Mouse (Mus musculus): ENCODE measurements around the gene Shd. TPM values are rescaled to one million over a fixed set of nuclear protein-coding genes. Genes with fewer than 3 reads are reported as not detected.

The Shd gene
- polyA plus RNA-seq, 1 experiment from 2014 or later, result 65.1 TPM

DNA sequence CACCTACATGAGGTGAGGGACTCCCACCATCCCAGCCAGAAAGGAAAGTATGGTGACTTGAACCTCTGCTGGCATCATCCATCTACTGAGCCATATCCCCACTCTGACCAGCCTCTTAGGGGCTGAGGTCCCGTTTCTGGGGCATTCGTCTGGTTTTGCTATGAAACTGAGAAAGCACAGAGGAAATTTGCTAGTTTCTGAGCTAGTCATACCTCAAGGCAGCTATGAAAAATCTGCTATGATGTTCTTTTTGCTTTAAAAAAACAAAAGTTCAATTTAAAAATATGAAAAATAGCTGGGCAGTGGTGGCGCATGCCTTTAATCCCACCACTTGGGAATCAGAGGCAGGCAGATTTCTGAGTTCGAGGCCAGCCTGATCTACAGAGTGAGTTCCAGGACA lies 21.6 kb upstream of the Shd start:
- no peak overlapping the region for H3K27ac ChIP-seq (ENCODE audit: low read depth, low read length)
- no peak overlapping the region for H3K4me3 ChIP-seq (ENCODE audit: low read depth, low read length)
- H3K4me2 ChIP-seq (ENCODE audit: low read depth, low read length, severe bottlenecking), result no peak overlapping the region
- peaks cover 3% of the 10 kb centered on the region; the same call in 1 of the 2 replicates for H3K4me1 ChIP-seq (replicated peaks; ENCODE audit: control insufficient read depth, insufficient read depth, low read length)
- H3K27me3 ChIP-seq (ENCODE audit: control insufficient read depth, insufficient read depth, low read length), result no peaks in the 10 kb centered on the region
- DNase-seq (ENCODE audit: low spot score) (no peak), ATAC-seq (replicated peaks; ENCODE audit: low FRiP score) (no peak)
- H3K9ac ChIP-seq (ENCODE audit: low read length), result no peak overlapping the region
- 89% methylated on average over 4 of the region's 4 CpGs for WGBS
- H3K36me3 ChIP-seq (ENCODE audit: control insufficient read depth, insufficient read depth, low read length), result no peaks in the 10 kb centered on the region
- no peaks in the 10 kb centered on the region for H3K9me3 ChIP-seq (ENCODE audit: control insufficient read depth, low read length)

DNA sequence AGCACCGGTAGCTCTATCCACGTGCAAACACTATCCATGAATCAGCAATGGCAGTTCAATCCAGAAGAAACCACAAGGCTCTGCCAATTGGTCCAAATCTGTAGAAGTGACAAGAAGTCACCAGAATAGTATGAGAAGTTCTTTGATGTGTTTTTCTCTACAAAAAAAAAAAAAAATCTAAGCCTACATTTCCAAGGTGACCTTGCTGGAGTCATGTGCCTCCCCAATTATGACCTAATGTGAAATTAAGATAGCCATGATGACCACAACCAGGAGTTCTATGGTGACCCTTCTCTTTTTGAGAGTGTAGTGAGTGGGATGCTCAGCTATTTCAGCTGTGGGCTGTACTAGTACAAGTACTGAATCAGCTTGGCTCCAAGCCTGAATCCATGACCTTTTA lies 20.9 kb upstream of the Shd start, which contains the start of gene Zfp119b:
Zfp119b (minus strand) TSS at position 101 of the 400 bp plus-strand sequence.
- ATAC-seq (replicated peaks; ENCODE audit: low FRiP score), result no peak

DNA sequence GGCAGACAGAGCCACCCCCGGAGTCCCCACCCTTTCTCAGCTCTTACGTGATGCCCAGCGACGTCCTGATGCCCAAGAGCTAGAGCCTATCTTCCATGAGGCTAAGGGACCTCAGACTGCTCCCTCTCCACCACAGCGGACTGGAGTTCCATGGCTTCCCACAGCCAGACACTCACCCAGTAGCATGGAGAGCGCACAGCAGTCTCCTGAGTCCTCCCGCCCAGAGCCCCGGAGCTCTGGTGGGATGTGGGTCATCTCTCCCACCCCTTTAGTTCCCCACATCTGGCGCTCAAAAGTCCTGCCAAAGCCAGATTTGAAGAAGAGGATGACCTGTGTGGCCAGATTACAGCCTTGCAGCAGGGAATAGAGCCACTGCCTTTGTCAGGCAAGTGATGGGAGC lies 19.7 kb upstream of the Shd start:
- no peaks in the 10 kb centered on the region for H3K9me3 ChIP-seq (ENCODE audit: control insufficient read depth, low read length)
- no peak for ATAC-seq (replicated peaks; ENCODE audit: low FRiP score)
- no peak overlapping the region for H3K27ac ChIP-seq (ENCODE audit: low read depth, low read length)
- WGBS, result 82% methylated on average over 9 of the region's 9 CpGs
- DNase-seq (ENCODE audit: low spot score), result peak; percentile 41
- H3K4me3 ChIP-seq (ENCODE audit: low read depth, low read length), result no peak overlapping the region
- H3K9ac ChIP-seq (ENCODE audit: low read length), result no peak overlapping the region
- H3K27me3 ChIP-seq (ENCODE audit: control insufficient read depth, insufficient read depth, low read length), result no peaks in the 10 kb centered on the region
- H3K36me3 ChIP-seq (ENCODE audit: control insufficient read depth, insufficient read depth, low read length), result no peaks in the 10 kb centered on the region
- peaks cover 3% of the 10 kb centered on the region; the same call in 1 of the 2 replicates for H3K4me1 ChIP-seq (replicated peaks; ENCODE audit: control insufficient read depth, insufficient read depth, low read length)
- H3K4me2 ChIP-seq (ENCODE audit: low read depth, low read length, severe bottlenecking), result no peak overlapping the region

More for the DNA sequence above, 20.9 kb upstream of the Shd start, which contains the start of gene Zfp119b:
- Histone ChIP-seq H3K9ac (ENCODE audit: low read length) (no peak within 1 kb of the TSS), H3K4me3 (ENCODE audit: low read depth, low read length) (no peak within 1 kb of the TSS), H3K4me1 (replicated peaks; ENCODE audit: control insufficient read depth, insufficient read depth, low read length) (peaks cover 3% of the 10 kb centered on the region; the same call in 1 of the 2 replicates), H3K27ac (ENCODE audit: low read depth, low read length) (no peak within 1 kb of the TSS), H3K9me3 (ENCODE audit: control insufficient read depth, low read length) (no peaks in the 10 kb centered on the region), H3K4me2 (ENCODE audit: low read depth, low read length, severe bottlenecking) (no peak within 1 kb of the TSS), H3K27me3 (ENCODE audit: control insufficient read depth, insufficient read depth, low read length) (no peaks in the 10 kb centered on the region), H3K36me3 (ENCODE audit: control insufficient read depth, insufficient read depth, low read length) (no peaks in the 10 kb centered on the region)
- 94% methylated on average over 2 of the region's 2 CpGs for WGBS
- no peak for DNase-seq (ENCODE audit: low spot score)

DNA sequence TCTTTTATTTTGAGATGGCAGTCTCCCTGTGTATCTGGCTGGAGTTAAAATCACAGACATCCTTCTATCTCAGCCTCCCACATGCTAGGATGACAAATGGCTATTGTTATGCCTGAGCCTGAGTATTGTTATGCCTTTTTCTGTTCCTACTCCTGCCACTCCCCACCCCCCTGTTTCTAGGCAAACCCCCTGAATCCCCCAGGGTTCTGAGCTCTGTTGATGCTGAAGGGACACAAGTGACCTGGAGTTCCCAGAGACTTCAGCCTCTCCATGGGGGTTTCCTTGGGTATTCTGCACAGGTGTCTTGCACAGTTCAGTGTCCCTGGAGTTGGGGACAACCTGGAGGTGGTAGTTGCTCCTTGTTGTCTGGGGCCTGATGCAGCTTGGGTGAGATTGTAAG lies 18.2 kb upstream of the Shd start:
- DNase-seq (ENCODE audit: low spot score) (peak; percentile 50), ATAC-seq (replicated peaks; ENCODE audit: low FRiP score) (no peak)
- Histone ChIP-seq H3K36me3 (ENCODE audit: control insufficient read depth, insufficient read depth, low read length) (no peaks in the 10 kb centered on the region), H3K9me3 (ENCODE audit: control insufficient read depth, low read length) (no peaks in the 10 kb centered on the region), H3K9ac (ENCODE audit: low read length) (no peak overlapping the region), H3K4me3 (ENCODE audit: low read depth, low read length) (no peak overlapping the region), H3K27ac (ENCODE audit: low read depth, low read length) (no peak overlapping the region), H3K4me1 (replicated peaks; ENCODE audit: control insufficient read depth, insufficient read depth, low read length) (peaks cover 2% of the 10 kb centered on the region; the same call in 1 of the 2 replicates), H3K4me2 (ENCODE audit: low read depth, low read length, severe bottlenecking) (no peak overlapping the region), H3K27me3 (ENCODE audit: control insufficient read depth, insufficient read depth, low read length) (no peaks in the 10 kb centered on the region)

DNA sequence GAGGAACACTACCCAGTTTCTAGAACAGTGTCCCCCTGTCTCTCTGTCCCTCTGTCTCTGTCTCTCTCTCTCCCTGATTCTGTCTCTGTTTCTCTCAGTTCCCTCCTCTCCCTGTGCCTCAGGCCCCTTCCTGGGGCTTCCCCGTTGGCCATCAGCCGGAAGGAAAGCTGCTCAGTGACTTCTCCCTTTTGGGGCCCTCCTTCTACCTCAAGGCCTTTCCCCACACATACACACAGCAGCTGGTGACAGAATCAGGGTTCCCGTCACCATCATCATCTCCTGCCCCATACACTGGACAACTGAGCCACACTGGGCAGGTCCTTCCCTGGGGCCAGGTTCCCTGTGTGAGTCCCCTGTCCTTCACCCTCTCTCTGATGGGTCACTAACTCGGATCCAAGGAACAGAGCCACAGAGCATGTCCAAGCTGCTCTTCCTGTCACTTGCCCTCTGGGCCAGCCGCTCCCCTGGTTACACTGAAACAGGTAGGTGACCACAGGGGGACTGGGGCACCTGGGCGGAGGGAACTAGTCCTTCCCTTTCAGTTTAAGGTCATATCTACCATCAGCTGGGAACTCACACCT lies 17.7 kb upstream of the Shd start, which contains the start of gene Ebi3:
Ebi3 (plus strand) TSS at position 194 of the 581 bp plus-strand sequence.
- 81% methylated on average over 6 of the region's 6 CpGs for WGBS
- Histone ChIP-seq H3K36me3 (ENCODE audit: control insufficient read depth, insufficient read depth, low read length) (no peaks in the 10 kb centered on the region), H3K4me3 (ENCODE audit: low read depth, low read length) (no peak within 1 kb of the TSS), H3K4me2 (ENCODE audit: low read depth, low read length, severe bottlenecking) (no peak within 1 kb of the TSS), H3K27me3 (ENCODE audit: control insufficient read depth, insufficient read depth, low read length) (no peaks in the 10 kb centered on the region), H3K27ac (ENCODE audit: low read depth, low read length) (no peak within 1 kb of the TSS), H3K4me1 (replicated peaks; ENCODE audit: control insufficient read depth, insufficient read depth, low read length) (peaks cover 2% of the 10 kb centered on the region; the same call in 1 of the 2 replicates), H3K9ac (ENCODE audit: low read length) (no peak within 1 kb of the TSS), H3K9me3 (ENCODE audit: control insufficient read depth, low read length) (no peaks in the 10 kb centered on the region)
- DNase-seq (ENCODE audit: low spot score), result peak; percentile 42
- ATAC-seq (replicated peaks; ENCODE audit: low FRiP score), result no peak

DNA sequence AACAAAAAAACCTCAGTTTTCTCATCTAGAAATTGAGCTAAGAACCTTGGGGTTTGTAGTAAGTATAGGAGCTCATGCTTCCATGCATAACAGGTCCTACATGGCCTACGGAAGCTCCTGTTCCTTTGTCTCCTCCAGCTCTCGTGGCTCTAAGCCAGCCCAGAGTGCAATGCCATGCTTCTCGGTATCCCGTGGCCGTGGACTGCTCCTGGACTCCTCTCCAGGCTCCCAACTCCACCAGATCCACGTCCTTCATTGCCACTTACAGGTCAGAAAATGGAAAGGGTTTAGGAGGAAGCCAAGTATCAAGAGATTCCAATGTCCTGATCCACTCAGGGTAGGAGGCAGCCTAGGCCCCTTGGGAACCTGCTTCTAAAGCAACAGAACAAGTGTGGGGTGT lies 16.5 kb upstream of the Shd start:
- Histone ChIP-seq H3K27ac (ENCODE audit: low read depth, low read length) (no peak overlapping the region), H3K4me1 (replicated peaks; ENCODE audit: control insufficient read depth, insufficient read depth, low read length) (peaks cover 5% of the 10 kb centered on the region), H3K4me3 (ENCODE audit: low read depth, low read length) (no peak overlapping the region), H3K9ac (ENCODE audit: low read length) (no peak overlapping the region), H3K36me3 (ENCODE audit: control insufficient read depth, insufficient read depth, low read length) (no peaks in the 10 kb centered on the region), H3K4me2 (ENCODE audit: low read depth, low read length, severe bottlenecking) (no peak overlapping the region), H3K27me3 (ENCODE audit: control insufficient read depth, insufficient read depth, low read length) (no peaks in the 10 kb centered on the region), H3K9me3 (ENCODE audit: control insufficient read depth, low read length) (no peaks in the 10 kb centered on the region)
- DNase-seq (ENCODE audit: low spot score) (no peak), ATAC-seq (replicated peaks; ENCODE audit: low FRiP score) (no peak)
- 84% methylated on average over 6 of the region's 6 CpGs for WGBS

DNA sequence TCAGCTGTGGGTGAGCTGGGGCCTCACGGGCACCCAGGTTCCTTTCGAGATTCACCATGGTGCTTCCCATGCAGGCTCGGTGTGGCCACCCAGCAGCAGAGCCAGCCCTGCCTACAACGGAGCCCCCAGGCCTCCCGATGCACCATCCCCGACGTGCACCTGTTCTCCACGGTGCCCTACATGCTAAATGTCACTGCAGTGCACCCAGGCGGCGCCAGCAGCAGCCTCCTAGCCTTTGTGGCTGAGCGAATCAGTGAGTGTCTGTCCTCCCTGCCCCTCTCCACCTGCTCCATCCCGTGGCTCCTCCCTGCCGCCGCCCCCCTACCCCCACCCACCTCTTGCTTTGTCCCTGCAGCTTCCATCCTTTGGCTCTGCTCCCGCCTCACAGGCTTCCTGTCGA lies 16.0 kb upstream of the Shd start:
- Histone ChIP-seq H3K9me3 (ENCODE audit: control insufficient read depth, low read length) (no peaks in the 10 kb centered on the region), H3K9ac (ENCODE audit: low read length) (no peak overlapping the region), H3K36me3 (ENCODE audit: control insufficient read depth, insufficient read depth, low read length) (no peaks in the 10 kb centered on the region), H3K27me3 (ENCODE audit: control insufficient read depth, insufficient read depth, low read length) (no peaks in the 10 kb centered on the region), H3K4me2 (ENCODE audit: low read depth, low read length, severe bottlenecking) (no peak overlapping the region), H3K27ac (ENCODE audit: low read depth, low read length) (no peak overlapping the region), H3K4me1 (replicated peaks; ENCODE audit: control insufficient read depth, insufficient read depth, low read length) (peaks cover 5% of the 10 kb centered on the region), H3K4me3 (ENCODE audit: low read depth, low read length) (no peak overlapping the region)
- DNase-seq (ENCODE audit: low spot score) (peak; percentile 52), ATAC-seq (replicated peaks; ENCODE audit: low FRiP score) (no peak)
- WGBS, result 32% methylated on average over 16 of the region's 16 CpGs

DNA sequence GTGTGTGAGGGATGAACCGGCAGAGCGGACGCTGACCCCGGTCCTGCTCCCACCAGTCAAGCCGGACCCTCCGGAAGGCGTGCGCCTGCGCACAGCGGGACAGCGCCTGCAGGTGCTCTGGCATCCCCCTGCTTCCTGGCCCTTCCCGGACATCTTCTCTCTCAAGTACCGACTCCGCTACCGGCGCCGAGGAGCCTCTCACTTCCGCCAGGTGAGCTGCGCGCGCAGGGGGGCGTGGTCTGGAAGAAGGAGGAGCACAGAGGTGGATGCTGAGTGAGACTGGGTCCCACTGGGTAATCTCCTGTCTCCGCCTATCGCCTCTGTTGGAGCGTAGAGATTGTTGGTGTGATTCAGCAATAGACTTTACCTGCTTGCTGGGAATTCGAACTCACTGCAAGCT lies 14.1 kb upstream of the Shd start:
- WGBS, result under 1% methylated on average over 26 of the region's 26 CpGs
- Histone ChIP-seq H3K4me3 (ENCODE audit: low read depth, low read length) (peak overlapping the region; percentile 46), H3K27ac (ENCODE audit: low read depth, low read length) (no peak overlapping the region), H3K4me1 (replicated peaks; ENCODE audit: control insufficient read depth, insufficient read depth, low read length) (peaks cover 10% of the 10 kb centered on the region), H3K9me3 (ENCODE audit: control insufficient read depth, low read length) (no peaks in the 10 kb centered on the region), H3K9ac (ENCODE audit: low read length) (peak overlapping the region; percentile 60), H3K4me2 (ENCODE audit: low read depth, low read length, severe bottlenecking) (peak overlapping the region; percentile 88), H3K36me3 (ENCODE audit: control insufficient read depth, insufficient read depth, low read length) (no peaks in the 10 kb centered on the region), H3K27me3 (ENCODE audit: control insufficient read depth, insufficient read depth, low read length) (no peaks in the 10 kb centered on the region)
- ATAC-seq (replicated peaks; ENCODE audit: low FRiP score) (peak; percentile 28), DNase-seq (ENCODE audit: low spot score) (peak; percentile 84)

DNA sequence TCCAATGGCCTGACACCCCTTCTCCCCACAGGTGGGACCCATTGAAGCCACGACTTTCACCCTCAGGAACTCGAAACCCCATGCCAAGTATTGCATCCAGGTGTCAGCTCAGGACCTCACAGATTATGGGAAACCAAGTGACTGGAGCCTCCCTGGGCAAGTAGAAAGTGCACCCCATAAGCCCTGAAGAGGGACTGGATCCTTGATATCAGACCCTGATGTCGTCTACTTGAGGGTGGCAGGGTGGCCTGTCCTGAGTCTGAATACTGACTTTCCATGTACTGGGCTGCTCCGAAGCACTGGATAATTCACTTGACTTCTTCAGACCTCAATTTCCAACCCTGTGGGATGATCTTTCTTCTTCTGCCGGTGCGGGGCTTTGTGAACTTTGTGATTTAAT lies 13.7 kb upstream of the Shd start:
- H3K27ac ChIP-seq (ENCODE audit: low read depth, low read length), result no peak overlapping the region
- no peak for ATAC-seq (replicated peaks; ENCODE audit: low FRiP score)

More for the DNA sequence above, 13.7 kb upstream of the Shd start:
- peak; percentile 49 for DNase-seq (ENCODE audit: low spot score)
- Histone ChIP-seq H3K4me1 (replicated peaks; ENCODE audit: control insufficient read depth, insufficient read depth, low read length) (peaks cover 10% of the 10 kb centered on the region), H3K9me3 (ENCODE audit: control insufficient read depth, low read length) (no peaks in the 10 kb centered on the region), H3K9ac (ENCODE audit: low read length) (peak overlapping the region; percentile 60), H3K36me3 (ENCODE audit: control insufficient read depth, insufficient read depth, low read length) (no peaks in the 10 kb centered on the region), H3K4me3 (ENCODE audit: low read depth, low read length) (peak overlapping the region; percentile 46), H3K4me2 (ENCODE audit: low read depth, low read length, severe bottlenecking) (peak overlapping the region; percentile 88), H3K27me3 (ENCODE audit: control insufficient read depth, insufficient read depth, low read length) (no peaks in the 10 kb centered on the region)
- WGBS, result 38% methylated on average over 6 of the region's 6 CpGs

Measured in forebrain, embryonic 11.5 days (tissue).